9 mouse cellular contexts compared by ENCODE assay signal in genomic region chr19:40702406-40702805, GRCm38 (mm10). TPM values are rescaled to one million over a fixed set of nuclear protein-coding genes. Genes with fewer than 3 reads are reported as not detected.
DNase-seq lines count a peak whose midpoint lies in the region; ATAC-seq lines count a peak whose summit lies in the region.
"Had no signal": no experiment of that assay in that cellular context is flagged by ENCODE, and none has a peak within 500 bp of the region (broad histone marks: within the 10 kb centered on the region; RNA-seq: fewer than 3 reads in every experiment).

No protein-coding gene starts in this region.

- H3K4me1 ChIP-seq in forebrain, embryonic 15.5 days = peaks cover 10% of the 10 kb centered on the region; the same call in 1 of the 2 replicates
- H3K4me1 ChIP-seq in forebrain, embryonic 11.5 days (replicated peaks; ENCODE audit: control insufficient read depth, insufficient read depth, low read length) = 0 out of 2 replicates have a peak, but pooled peaks cover 1% of the 10 kb centered on the region
- H3K4me1 ChIP-seq in midbrain, embryonic 10.5 days = peaks cover 16% of the 10 kb centered on the region
- 0 out of 2 replicates have a peak, but pooled peaks cover 2% of the 10 kb centered on the region for H3K4me1 ChIP-seq in midbrain, embryonic 11.5 days (ENCODE audit: control insufficient read depth, insufficient read depth, low read length)

- H3K36me3 ChIP-seq in forebrain, embryonic 15.5 days = no peaks in the 10 kb centered on the region
- H3K36me3 ChIP-seq in forebrain, embryonic 11.5 days (ENCODE audit: control insufficient read depth, insufficient read depth, low read length) = no peaks in the 10 kb centered on the region
- no peaks in the 10 kb centered on the region for H3K36me3 ChIP-seq in midbrain, embryonic 10.5 days
- H3K36me3 ChIP-seq in midbrain, embryonic 11.5 days (ENCODE audit: control insufficient read depth, insufficient read depth, low read length) = no peaks in the 10 kb centered on the region

- H3K9ac ChIP-seq in forebrain, embryonic 15.5 days (replicated peaks) = no peak overlapping the region
- no peak overlapping the region for H3K9ac ChIP-seq in forebrain, embryonic 11.5 days (ENCODE audit: low read length)
- H3K9ac ChIP-seq in midbrain, embryonic 11.5 days (ENCODE audit: low read length) = no peak overlapping the region

- 0 out of 2 replicates have a peak, but pooled peaks have one; percentile 48 for ATAC-seq in forebrain, embryonic 15.5 days (replicated peaks)
- ATAC-seq in forebrain, embryonic 11.5 days (replicated peaks; ENCODE audit: low FRiP score) = no peak
- no peak for ATAC-seq in midbrain, embryonic 11.5 days (ENCODE audit: low FRiP score)

- DNase-seq in forebrain, embryonic 11.5 days (ENCODE audit: low spot score) = no peak
- DNase-seq in midbrain, embryonic 10.5 days (ENCODE audit: low spot score) = no peak
- DNase-seq in midbrain, embryonic 11.5 days (ENCODE audit: low spot score, missing footprints) = no peak
- DNase-seq in left cerebral cortex, adult 18-20 months (ENCODE audit: low spot score in 2 of 2) = peak; percentile 68 to 81
- peak; percentile 49 for DNase-seq in skeletal muscle tissue, adult 2 months (ENCODE audit: low read depth, low spot score)
- DNase-seq in urinary bladder, adult 2 months (ENCODE audit: low spot score) = no peak
- no peak for DNase-seq in cerebellum, adult 11 months

- H3K27ac ChIP-seq in forebrain, embryonic 15.5 days (replicated peaks) = no peak overlapping the region
- H3K27ac ChIP-seq in forebrain, embryonic 11.5 days (ENCODE audit: low read depth, low read length) = no peak overlapping the region
- 0 out of 2 replicates have a peak overlapping the region, but pooled peaks have one; percentile 46 for H3K27ac ChIP-seq in midbrain, embryonic 10.5 days (replicated peaks)
- H3K27ac ChIP-seq in midbrain, embryonic 11.5 days (ENCODE audit: low read depth, low read length) = no peak overlapping the region

- no peak overlapping the region for H3K4me3 ChIP-seq in forebrain, embryonic 15.5 days
- H3K4me3 ChIP-seq in forebrain, embryonic 11.5 days (ENCODE audit: low read depth, low read length) = no peak overlapping the region
- no peak overlapping the region for H3K4me3 ChIP-seq in midbrain, embryonic 10.5 days
- no peak overlapping the region for H3K4me3 ChIP-seq in midbrain, embryonic 11.5 days (ENCODE audit: low read depth, low read length)

- H3K4me2 ChIP-seq in forebrain, embryonic 15.5 days (replicated peaks) = no peak overlapping the region
- H3K4me2 ChIP-seq in forebrain, embryonic 11.5 days (ENCODE audit: low read depth, low read length, severe bottlenecking) = no peak overlapping the region
- no peak overlapping the region for H3K4me2 ChIP-seq in midbrain, embryonic 11.5 days

- WGBS in forebrain, embryonic 15.5 days = 32% methylated on average over 4 of the region's 4 CpGs
- WGBS in forebrain, embryonic 11.5 days = 68% methylated on average over 4 of the region's 4 CpGs
- 73% methylated on average over 4 of the region's 4 CpGs for WGBS in midbrain, embryonic 10.5 days
- WGBS in midbrain, embryonic 11.5 days = 61% methylated on average over 4 of the region's 4 CpGs

- H3K9me3 ChIP-seq in forebrain, embryonic 15.5 days = no peaks in the 10 kb centered on the region
- H3K9me3 ChIP-seq in forebrain, embryonic 11.5 days (ENCODE audit: control insufficient read depth, low read length) = no peaks in the 10 kb centered on the region
- H3K9me3 ChIP-seq in midbrain, embryonic 10.5 days (replicated peaks) = no peaks in the 10 kb centered on the region
- H3K9me3 ChIP-seq in midbrain, embryonic 11.5 days (ENCODE audit: control insufficient read depth, low read length) = no peaks in the 10 kb centered on the region

- no peaks in the 10 kb centered on the region for H3K27me3 ChIP-seq in forebrain, embryonic 15.5 days
- no peaks in the 10 kb centered on the region for H3K27me3 ChIP-seq in forebrain, embryonic 11.5 days (ENCODE audit: control insufficient read depth, insufficient read depth, low read length)
- no peaks in the 10 kb centered on the region for H3K27me3 ChIP-seq in midbrain, embryonic 10.5 days (ENCODE audit: low read depth, poor library complexity, severe bottlenecking)
- no peaks in the 10 kb centered on the region for H3K27me3 ChIP-seq in midbrain, embryonic 11.5 days (ENCODE audit: control insufficient read depth, insufficient read depth, low read length)

RNA-seq across cellular contexts. Expression of gene Cc2d2b, which starts 46.1 kb away (rescaled TPM):
- polyA plus RNA-seq in forebrain, embryonic 15.5 days (2015; fragmentation: Nextera tagmentation; extraction: Ambion mirVana) = 0.13 and 0.33 TPM in 2 replicates
- 0.11 and 0.12 TPM in 2 replicates for polyA plus RNA-seq in forebrain, embryonic 11.5 days (2014; fragmentation: Nextera tagmentation; extraction: Ambion mirVana)
- 0.06 and 0.22 TPM in 2 replicates for polyA plus RNA-seq in midbrain, embryonic 10.5 days (2016; fragmentation: Nextera tagmentation; extraction: Ambion mirVana)
- 0.22 and 0.72 TPM in 2 replicates for polyA plus RNA-seq in midbrain, embryonic 11.5 days (2014; fragmentation: Nextera tagmentation; extraction: Ambion mirVana)
- total RNA-seq in left cerebral cortex, adult 18-20 months (2021) = 1 to 10 TPM in 1 of 2 experiments, not detected in 1; 1.1 TPM
- 0.07 and 0.12 TPM in 2 replicates for polyA plus RNA-seq in urinary bladder, adult 2 months (2012; rRNA removed)
- polyA plus RNA-seq: liver, adult 2 months had no signal

Comparison
In these comparisons a context has a peak if more than half of its experiments do, and no peak if none do; other contexts are left out.
1. DNase-seq: peak in left cerebral cortex, adult 18-20 months (2 of 2) and skeletal muscle tissue, adult 2 months (single experiment); none in forebrain, embryonic 11.5 days (single experiment), midbrain, embryonic 10.5 days (single experiment), midbrain, embryonic 11.5 days (single experiment), urinary bladder, adult 2 months (single experiment) and cerebellum, adult 11 months (single experiment).